Mouse (Mus musculus): ENCODE results near the gene Cog8.

- TF ChIP-seq CTCF (IDR thresholded peaks at IDR 0.05) (no peak), EP300 (IDR thresholded peaks at IDR 0.05) (no peak)
These were observed 43.8 kb downstream of the Cog8 start for GRCm38 (mm10) chr8:107012666-107013065.

All from lung, postnatal 0 days (tissue).